Mouse (Mus musculus) CH12.LX (cell line): ENCODE measurements around the gene Iqschfp. TPM values are rescaled to one million over a fixed set of nuclear protein-coding genes. Genes with fewer than 3 reads are reported as not detected.

Source experiments
- DNase-seq: peaks from one replicate; pipeline ENCODE4 v3.0.0-alpha.2; 2013; ENCODE audit errors: extremely low read depth
- H3K27ac ChIP-seq: 2 replicates; pipeline ENCODE4 v1.5.1; 2012; ENCODE audit warnings: low read depth, mild to moderate bottlenecking, control low read depth, moderate library complexity; ENCODE audit not compliant: insufficient read depth
- H3K27me3 ChIP-seq: replicated peaks from 2 replicates; pipeline ENCODE3; 2012; ENCODE audit warnings: inconsistent platforms
- H3K36me3 ChIP-seq, 2 experiments: replicated peaks in 1 of 2; 2 replicates each; pipeline versions ENCODE3 to v1.6.1; 2012; ENCODE audit warnings: inconsistent platforms in 1 of 2, low read length in 1 of 2, mild to moderate bottlenecking in 1 of 2, mixed read lengths in 1 of 2, moderate library complexity in 1 of 2; ENCODE audit not compliant: control insufficient read depth in 1 of 2, insufficient read depth in 1 of 2
- H3K4me1 ChIP-seq, 2 experiments: 2 replicates each; pipeline ENCODE4 v1.6.1; 2012; ENCODE audit warnings: inconsistent platforms in 1 of 2, moderate library complexity in 1 of 2; ENCODE audit not compliant: insufficient read depth in 2 of 2, control insufficient read depth in 1 of 2
- H3K4me2 ChIP-seq: 2 replicates; pipeline ENCODE4 v1.6.1; 2012; ENCODE audit warnings: low read depth, mild to moderate bottlenecking, control low read depth; ENCODE audit not compliant: poor library complexity, insufficient read depth, severe bottlenecking
- H3K4me3 ChIP-seq, 3 experiments: fragments of 150-350 bp in 1 of 3; sonication (generic) in 1 of 3; replicated peaks in 1 of 3; 2 replicates each; pipeline versions ENCODE3 to v1.5.1; 2011 to 2012; ENCODE audit warnings: low read depth in 2 of 3, low read length in 2 of 3, mild to moderate bottlenecking in 2 of 3, moderate library complexity in 2 of 3, control low read depth in 1 of 3, improper control_type of control experiment in 1 of 3, inconsistent platforms in 1 of 3, mixed read lengths in 1 of 3; ENCODE audit not compliant: poor library complexity in 1 of 3
- H3K79me2 ChIP-seq: replicated peaks from 2 replicates; pipeline ENCODE4 v1.6.1; 2012; ENCODE audit warnings: mild to moderate bottlenecking, moderate library complexity; ENCODE audit not compliant: control insufficient read depth, poor library complexity, insufficient read depth, severe bottlenecking; ENCODE audit errors: extremely low read depth
- H3K9ac ChIP-seq: 2 replicates; pipeline ENCODE4 v1.6.1; 2012; ENCODE audit warnings: low read depth, mild to moderate bottlenecking, control low read depth, moderate library complexity; ENCODE audit not compliant: insufficient read depth
- H3K9me3 ChIP-seq: replicated peaks from 2 replicates; pipeline ENCODE3; 2012; ENCODE audit warnings: low read length, inconsistent platforms, mixed read lengths
- CHD1 ChIP-seq: IDR thresholded peaks from 2 replicates; pipeline ENCODE4 v1.6.1; 2012; ENCODE audit warnings: low read depth, low read length, improper control_type of control experiment, inconsistent platforms
- CHD2 ChIP-seq: IDR thresholded peaks from 2 replicates; pipeline ENCODE4 v1.6.1; 2011; ENCODE audit warnings: low read length, improper control_type of control experiment
- CTCF ChIP-seq, 2 experiments: IDR thresholded peaks in 1 of 2; conservative IDR thresholded peaks in 1 of 2; 2 replicates each; pipeline ENCODE4 v1.5.1; 2011 to 2012; ENCODE audit warnings: low read depth in 2 of 2, low read length in 2 of 2, improper control_type of control experiment in 1 of 2, inconsistent platforms in 1 of 2, mild to moderate bottlenecking in 1 of 2, moderate library complexity in 1 of 2
- E2F4 ChIP-seq: IDR thresholded peaks from 2 replicates; pipeline ENCODE4 v1.6.1; 2011; ENCODE audit warnings: low read depth, low read length, improper control_type of control experiment; ENCODE audit not compliant: insufficient replicate concordance
- ELF1 ChIP-seq: IDR thresholded peaks from 2 replicates; pipeline ENCODE4 v1.6.1; 2014; ENCODE audit warnings: low read depth, mild to moderate bottlenecking, inconsistent platforms, low read length, improper control_type of control experiment
- EP300 ChIP-seq: IDR thresholded peaks from 2 replicates; pipeline ENCODE4 v1.6.1; 2011; ENCODE audit warnings: low read length, improper control_type of control experiment
- ETS1 ChIP-seq: conservative IDR thresholded peaks from 2 replicates; pipeline ENCODE4 v1.6.1; 2012; ENCODE audit warnings: low read depth, mild to moderate bottlenecking, inconsistent platforms, low read length, improper control_type of control experiment, moderate library complexity
- HCFC1 ChIP-seq: IDR thresholded peaks from 2 replicates; pipeline ENCODE4 v1.6.1; 2012; ENCODE audit warnings: low read depth, mild to moderate bottlenecking, inconsistent platforms, low read length, improper control_type of control experiment
- IRF4 ChIP-seq: IDR thresholded peaks from 2 replicates; pipeline ENCODE4 v1.6.1; 2014; ENCODE audit warnings: low read depth, mild to moderate bottlenecking, inconsistent platforms, low read length, improper control_type of control experiment
- JUN ChIP-seq: IDR thresholded peaks from 2 replicates; pipeline ENCODE4 v1.6.1; 2011; ENCODE audit warnings: low read depth, mild to moderate bottlenecking, low read length, improper control_type of control experiment, moderate library complexity; ENCODE audit not compliant: insufficient read depth
- MAZ ChIP-seq: IDR thresholded peaks from 2 replicates; pipeline ENCODE4 v1.6.1; 2012; ENCODE audit warnings: low read depth, mild to moderate bottlenecking, inconsistent platforms, low read length, improper control_type of control experiment, moderate library complexity
- MEF2A ChIP-seq: IDR thresholded peaks from 2 replicates; pipeline ENCODE4 v1.6.1; 2014; ENCODE audit warnings: low read depth, mild to moderate bottlenecking, inconsistent platforms, low read length, improper control_type of control experiment, borderline replicate concordance
- MXI1 ChIP-seq: IDR thresholded peaks from 2 replicates; pipeline ENCODE4 v1.6.1; 2011; ENCODE audit warnings: mild to moderate bottlenecking, low read depth, low read length, improper control_type of control experiment
- MYC ChIP-seq: IDR thresholded peaks from 2 replicates; pipeline ENCODE4 v1.6.1; 2011; ENCODE audit warnings: low read depth, mild to moderate bottlenecking, improper control_type of control experiment, low read length
- NELFE ChIP-seq: IDR thresholded peaks from 2 replicates; pipeline ENCODE4 v1.6.1; 2011; ENCODE audit warnings: low read depth, low read length, improper control_type of control experiment
- NRF1 ChIP-seq: IDR thresholded peaks from 2 replicates; pipeline ENCODE4 v1.6.1; 2014; ENCODE audit warnings: low read depth, mild to moderate bottlenecking, inconsistent platforms, low read length, improper control_type of control experiment, moderate library complexity
- POLR2AphosphoS2 ChIP-seq: IDR thresholded peaks from 2 replicates; pipeline ENCODE4 v1.6.1; 2011; ENCODE audit warnings: low read depth, low read length, improper control_type of control experiment
- RAD21 ChIP-seq: IDR thresholded peaks from 2 replicates; pipeline ENCODE4 v1.6.1; 2011; ENCODE audit warnings: low read depth, mild to moderate bottlenecking, low read length, improper control_type of control experiment, moderate library complexity
- RCOR1 ChIP-seq: conservative IDR thresholded peaks from 2 replicates; pipeline ENCODE4 v1.6.1; 2012; ENCODE audit warnings: low read depth, mild to moderate bottlenecking, inconsistent platforms, low read length, improper control_type of control experiment
- SMC3 ChIP-seq: IDR thresholded peaks from 2 replicates; pipeline ENCODE4 v1.6.1; 2011; ENCODE audit warnings: low read depth, low read length, improper control_type of control experiment
- UBTF ChIP-seq: IDR thresholded peaks from 2 replicates; pipeline ENCODE4 v1.6.1; 2012; ENCODE audit warnings: low read depth, mild to moderate bottlenecking, inconsistent platforms, low read length, improper control_type of control experiment, moderate library complexity
- USF1 ChIP-seq: IDR thresholded peaks from 2 replicates; pipeline ENCODE4 v1.6.1; 2014; ENCODE audit warnings: low read depth, mild to moderate bottlenecking, inconsistent platforms, low read length, improper control_type of control experiment
- USF2 ChIP-seq: conservative IDR thresholded peaks from 2 replicates; pipeline ENCODE4 v1.6.1; 2011; ENCODE audit warnings: low read depth, low read length, improper control_type of control experiment
- ZC3H11A ChIP-seq: IDR thresholded peaks from 2 replicates; pipeline ENCODE4 v1.6.1; 2012; ENCODE audit warnings: low read depth, mild to moderate bottlenecking, inconsistent platforms, low read length, improper control_type of control experiment
- ZKSCAN1 ChIP-seq: IDR thresholded peaks from 2 replicates; pipeline ENCODE4 v1.6.1; 2012; ENCODE audit warnings: low read depth, inconsistent platforms, low read length, improper control_type of control experiment, borderline replicate concordance
- ZMIZ1 ChIP-seq: IDR thresholded peaks from 2 replicates; pipeline ENCODE4 v1.6.1; 2012; ENCODE audit warnings: low read depth, mild to moderate bottlenecking, inconsistent platforms, low read length, improper control_type of control experiment
- dilution Hi-C: fragments of 300-500 bp; cut with MboI; formaldehyde crosslinking; loops from 2 replicates; pipeline ENCODE4 v1.14.3; 2020; ENCODE audit warnings: low sequenced_read_pairs; ENCODE audit not compliant: extremely low pct_unique_long_range_greater_than_20kb, extremely low pct_ligation_motif_present
- in situ Hi-C: fragments of 300-500 bp; cut with MboI; formaldehyde crosslinking; loops from 3 replicates; pipeline ENCODE4 v1.14.3; 2019; ENCODE audit warnings: low sequenced_read_pairs, low pct_ligation_motif_present, low pct_unique_long_range_greater_than_20kb, mixed read lengths
- polyA plus RNA-seq: library from polyadenylated mRNA; unstranded; fragments of >175 nt; gene quantifications from 2 replicates; pipeline ENCODE4 v1.2.1, GENCODE M21; 2012; ENCODE audit warnings: low read depth; ENCODE audit not compliant: insufficient read length
- total RNA-seq, 2 experiments: library from RNA; depleted of rRNA; stranded (reverse); fragments of 300-350 nt in 1 of 2; fragments of >200 nt in 1 of 2; gene quantifications; 2 replicates each; pipeline ENCODE4 v1.2.3; 2012 to 2014

Gene Iqschfp
- total and polyA plus RNA-seq, 3 experiments, result 0.13 to 0.25 TPM; not detected in 1

GRCm38 (mm10) chr3:68647282-68647681 lies 755.2 kb downstream of the Iqschfp start:
- Histone ChIP-seq H3K27me3 (no peaks in the 10 kb centered on the region), H3K79me2 (no peaks in the 10 kb centered on the region), H3K9ac (no peak overlapping the region), H3K9me3 (peaks cover 4% of the 10 kb centered on the region), H3K27ac (no peak overlapping the region), H3K36me3 (no peaks in the 10 kb centered on the region), H3K4me2 (no peak overlapping the region), H3K4me3 (no peak overlapping the region), H3K4me1 (peaks cover 0 to 21% of the 10 kb centered on the region in 2 experiments; a peak in 2 of 4 replicates)
- in situ Hi-C loops (no loop called here), dilution Hi-C loops (no loop called here)
- TF ChIP-seq CTCF (conservative IDR thresholded peaks at IDR 0.05 in 1 of 2, IDR thresholded peaks at IDR 0.05 in 1 of 2; ENCODE audit: low read depth in 2 of 2, low read length in 2 of 2), result no peak
- TF ChIP-seq SMC3, result no peak
- TF ChIP-seq MYC, result no peak
- no peak for TF ChIP-seq POLR2AphosphoS2
- no peak for TF ChIP-seq USF1
- TF ChIP-seq CHD2, result no peak
- TF ChIP-seq NRF1, result no peak
- TF ChIP-seq JUN, result no peak
- TF ChIP-seq MAZ, result no peak
- no peak for TF ChIP-seq ELF1
- TF ChIP-seq E2F4, result no peak
- TF ChIP-seq IRF4, result no peak
- TF ChIP-seq ZC3H11A, result no peak
- TF ChIP-seq RAD21, result no peak
- TF ChIP-seq CHD1, result no peak
- TF ChIP-seq ZKSCAN1, result no peak
- TF ChIP-seq MXI1, result no peak
- no peak for DNase-seq

GRCm38 (mm10) chr3:68650251-68650650 lies 758.2 kb downstream of the Iqschfp start:
- no peak for DNase-seq
- Histone ChIP-seq H3K36me3 (no peaks in the 10 kb centered on the region), H3K27ac (no peak overlapping the region), H3K9ac (no peak overlapping the region), H3K4me1 (peaks cover 0 to 21% of the 10 kb centered on the region in 2 experiments; a peak in 2 of 4 replicates), H3K79me2 (no peaks in the 10 kb centered on the region), H3K9me3 (no peaks in the 10 kb centered on the region), H3K4me2 (no peak overlapping the region), H3K27me3 (no peaks in the 10 kb centered on the region), H3K4me3 (no peak overlapping the region)
- TF ChIP-seq RCOR1 (no peak), ETS1 (no peak), CTCF (conservative IDR thresholded peaks at IDR 0.05 in 1 of 2, IDR thresholded peaks at IDR 0.05 in 1 of 2; ENCODE audit: low read depth in 2 of 2, low read length in 2 of 2) (no peak), EP300 (no peak), USF2 (no peak), UBTF (no peak), HCFC1 (no peak), ZMIZ1 (no peak), NELFE (no peak), ZC3H11A (no peak), MEF2A (no peak), MXI1 (no peak)
- dilution Hi-C loops (no loop called here), in situ Hi-C loops (loop anchor here (5.0 kb wide), 1 partner anchor 42 kb away; the partner anchor contains the start of gene Il12a)
